Mouse (Mus musculus) olfactory bulb, adult 2 months (tissue): ENCODE data around the gene Cpn1.

ENCODE experiments used
- CTCF ChIP-seq: fragments of 200-500 bp; IDR thresholded peaks from 2 replicates; pipeline ENCODE4 v1.5.1; 2012; ENCODE audit warnings: low read depth, mild to moderate bottlenecking, low read length, moderate library complexity; ENCODE audit not compliant: insufficient read depth
- POLR2A ChIP-seq: fragments of 200-500 bp; IDR thresholded peaks from 2 replicates; pipeline ENCODE4 v1.6.1; 2012; ENCODE audit warnings: mild to moderate bottlenecking, low read depth, low read length, moderate library complexity; ENCODE audit not compliant: insufficient read depth

GRCm38 (mm10) chr19:43919841-43920240, 66.5 kb downstream of the Cpn1 start:
- no peak for TF ChIP-seq CTCF
- no peak for TF ChIP-seq POLR2A
